Mouse (Mus musculus) common myeloid progenitor, adult 5-6 weeks (primary cell): ENCODE data around the gene Zfp874a. TPM values are rescaled to one million over a fixed set of nuclear protein-coding genes. Genes with fewer than 3 reads are reported as not detected.

Experiments
- ATAC-seq: replicated peaks from 2 replicates; pipeline ENCODE4 v1.8.0; 2016; ENCODE audit warnings: low read depth, mild to moderate bottlenecking, moderate TSS enrichment, inconsistent platforms; ENCODE audit not compliant: poor library complexity, severe bottlenecking
- total RNA-seq: library from RNA; stranded (forward); fragments of 200-1000, 187-1606 nt; gene quantifications from 2 replicates; pipeline ENCODE4 v1.2.3, GENCODE M21; 2017

Gene Zfp874a
- total RNA-seq, 1 experiment from 2014 or later = 13.8 TPM

DNA sequence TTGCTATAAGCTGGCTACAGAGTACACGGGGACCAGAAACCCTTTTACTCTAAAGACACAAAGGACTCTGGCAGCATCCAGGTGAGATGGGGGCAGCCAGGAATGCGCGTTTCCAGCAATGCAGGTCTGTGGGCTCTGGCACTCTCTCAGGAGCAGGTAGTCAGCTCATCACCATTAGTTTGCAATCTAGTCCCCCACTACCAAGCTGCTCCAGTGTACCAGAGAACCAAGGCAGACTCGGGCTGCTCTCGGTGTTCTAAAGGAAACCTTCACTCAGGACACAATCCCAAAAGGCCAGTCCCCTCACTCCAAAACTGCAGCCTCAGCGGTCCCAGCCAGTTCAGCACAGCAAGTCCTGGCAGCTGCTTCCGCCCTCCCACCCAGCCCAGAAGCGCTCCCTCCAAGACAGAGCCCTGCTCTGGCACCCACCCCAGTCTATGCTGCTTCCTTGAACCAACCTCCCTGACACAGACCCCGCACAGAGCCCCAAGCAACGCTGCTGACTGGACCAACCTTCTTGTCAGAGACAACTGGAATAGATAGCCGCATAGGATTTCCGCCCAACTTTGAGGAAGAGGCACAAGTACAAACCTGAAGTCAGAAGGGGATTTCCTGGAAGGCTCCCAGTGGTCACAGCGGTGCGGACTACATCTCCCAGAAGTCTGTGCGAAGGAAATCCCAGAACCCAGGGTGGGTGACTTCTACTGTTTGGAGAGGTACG is 52.1 kb downstream of the Zfp874a start, which contains the start of gene Zfp429:
Gene Zfp429, minus strand, starts transcription at position 637 of the 721 bp plus-strand sequence.
- ATAC-seq = peak; percentile 99

DNA sequence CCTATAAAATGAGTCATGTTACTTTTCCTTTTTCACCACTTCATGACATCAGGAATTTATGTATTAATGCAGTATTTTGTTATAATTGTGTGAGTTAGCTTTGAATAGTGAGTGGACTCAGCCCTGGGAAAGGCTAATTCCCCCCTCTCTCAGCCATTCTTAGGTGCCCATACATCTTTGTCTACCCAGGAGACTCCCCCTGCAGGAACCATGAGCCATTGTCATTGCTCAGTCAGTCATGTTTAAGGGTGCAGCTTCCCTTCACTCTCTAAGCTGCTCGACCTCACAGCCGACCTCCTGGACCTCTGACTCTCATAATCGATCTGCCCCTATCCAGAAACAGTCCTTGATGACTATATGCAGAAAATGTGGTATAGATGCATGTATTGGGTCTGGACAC is 75.2 kb downstream of the Zfp874a start:
- ATAC-seq = peak; percentile 57

DNA sequence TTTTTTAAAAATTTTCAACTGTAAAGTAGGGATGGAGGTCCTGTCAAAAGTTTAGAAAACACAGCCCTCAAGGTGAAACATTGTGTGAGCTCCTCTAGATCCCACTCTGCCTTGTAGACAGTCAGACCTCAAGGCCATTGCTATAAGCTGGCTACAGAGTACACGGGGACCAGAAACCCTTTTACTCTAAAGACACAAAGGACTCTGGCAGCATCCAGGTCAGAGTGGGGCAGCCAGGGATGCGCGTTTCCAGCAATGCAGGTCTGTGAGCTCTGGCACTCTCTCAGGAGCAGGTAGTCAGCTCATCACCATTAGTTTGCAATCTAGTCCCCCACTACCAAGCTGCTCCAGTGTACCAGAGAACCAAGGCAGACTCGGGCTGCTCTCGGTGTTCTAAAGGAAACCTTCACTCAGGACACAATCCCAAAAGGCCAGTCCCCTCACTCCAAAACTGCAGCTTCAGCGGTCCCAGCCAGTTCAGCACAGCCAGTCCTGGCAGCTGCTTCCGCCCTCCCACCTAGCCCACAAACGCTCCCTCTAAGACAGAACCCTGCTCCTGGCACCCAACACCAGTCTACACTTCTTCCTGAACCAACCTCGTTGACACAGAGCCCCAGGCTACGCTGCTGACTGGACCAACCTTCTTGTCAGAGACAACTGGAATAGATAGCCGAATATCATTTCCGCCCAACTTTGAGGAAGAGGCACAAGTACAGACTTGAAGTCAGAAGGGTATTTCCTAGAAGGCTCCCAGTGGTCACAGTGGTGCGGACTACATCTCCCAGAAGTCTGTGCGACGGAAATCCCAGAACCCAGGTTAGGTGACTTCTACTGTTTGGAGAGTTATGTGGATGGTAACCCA is 76.1 kb downstream of the Zfp874a start, which contains the start of the genes Gm28041 and Zfp456:
Gene Gm28041, minus strand, starts transcription at position 684 of the 862 bp plus-strand sequence.
Gene Zfp456, minus strand, starts transcription at position 761 of the 862 bp plus-strand sequence.
- peak; percentile 96 for ATAC-seq

Other genes with a start within 250 kb of the Zfp874a start
- gene Zfp458, start 173.2 kb downstream of the Zfp874a start, total RNA-seq = 3.8 and 7.9 TPM in 2 replicates
- 2.0 and 2.6 TPM in 2 replicates for gene Zfp457, start 145.1 kb downstream of the Zfp874a start, total RNA-seq
- 5.1 and 10.4 TPM in 2 replicates for gene Zfp595, start 119.1 kb downstream of the Zfp874a start, total RNA-seq
- 0.92 and 8.2 TPM in 2 replicates for gene Gm28044, start 91.1 kb downstream of the Zfp874a start, total RNA-seq
- 8.7 and 9.1 TPM in 2 replicates for gene Zfp953, start 91.0 kb downstream of the Zfp874a start, total RNA-seq
- 4.4 TPM in 1 of 2 replicates, not detected in the other for gene Gm28041, start 75.9 kb downstream of the Zfp874a start, total RNA-seq
- 4.3 and 4.4 TPM in 2 replicates for gene Zfp456, start 75.8 kb downstream of the Zfp874a start, total RNA-seq
- gene Zfp429, start 51.8 kb downstream of the Zfp874a start, total RNA-seq = 5.3 and 6.3 TPM in 2 replicates
- gene Zfp459, start 30.2 kb downstream of the Zfp874a start, total RNA-seq = 1.2 and 6.1 TPM in 2 replicates
- gene Zfp874b, start 32.6 kb upstream of the Zfp874a start, total RNA-seq = 10.3 and 15.4 TPM in 2 replicates
- gene Zfp58, start 48.9 kb upstream of the Zfp874a start, total RNA-seq = 7.9 and 8.4 TPM in 2 replicates
- gene Gm26965, start 74.5 kb upstream of the Zfp874a start, total RNA-seq = not detected in 2 replicates
- gene Zfp87, start 74.6 kb upstream of the Zfp874a start, total RNA-seq = 16.8 and 17.2 TPM in 2 replicates
- 12.3 and 13.6 TPM in 2 replicates for gene Zfp748, start 102.2 kb upstream of the Zfp874a start, total RNA-seq
- gene Zfp729b, start 158.1 kb upstream of the Zfp874a start, total RNA-seq = 27.2 and 27.6 TPM in 2 replicates
- not detected in 2 replicates for gene Gm49345, start 186.1 kb upstream of the Zfp874a start, total RNA-seq
- 15.5 and 18.8 TPM in 2 replicates for gene Zfp729a, start 186.2 kb upstream of the Zfp874a start, total RNA-seq
- 25.2 and 26.0 TPM in 2 replicates for gene Zfp738, start 235.4 kb upstream of the Zfp874a start, total RNA-seq